Mouse (Mus musculus): ENCODE data around the gene Lyzl4. TPM values are rescaled to one million over a fixed set of nuclear protein-coding genes. Genes with fewer than 3 reads are reported as not detected.

The Lyzl4 gene
- total RNA-seq, 2 experiments from 2014 or later = 0.48 TPM; not detected in 1

- DNase-seq = no peak
Measured at GRCm38 (mm10) chr9:121647026-121647425, 5.1 kb upstream of the Lyzl4 start.

- no peak for DNase-seq
Measured at GRCm38 (mm10) chr9:121644855-121645254, 3.0 kb upstream of the Lyzl4 start.

- peak; percentile 60 for DNase-seq
Measured at GRCm38 (mm10) chr9:121642401-121643181, 695 bp upstream of the Lyzl4 start, which contains the start of gene Vipr1. Gene Vipr1 (plus strand): TSS chr9:121642716.

- no peak for DNase-seq
Measured at GRCm38 (mm10) chr9:121641235-121641915, 521 bp downstream of the Lyzl4 start.

GRCm38 (mm10) chr9:121639790-121640189, 2.1 kb downstream of the Lyzl4 start:
- no peak for DNase-seq

- no peak for DNase-seq
Measured at GRCm38 (mm10) chr9:121635835-121636576, 5.9 kb downstream of the Lyzl4 start.

- no peak for DNase-seq
Measured at GRCm38 (mm10) chr9:121633306-121633705, 8.6 kb downstream of the Lyzl4 start.

GRCm38 (mm10) chr9:121632891-121633290, 9.0 kb downstream of the Lyzl4 start:
- no peak for DNase-seq

- no peak for DNase-seq
Measured at GRCm38 (mm10) chr9:121631946-121632345, 9.9 kb downstream of the Lyzl4 start.

- no peak for DNase-seq
Measured at GRCm38 (mm10) chr9:121630627-121631026, 11.3 kb downstream of the Lyzl4 start.

GRCm38 (mm10) chr9:121624920-121625319, 17.0 kb downstream of the Lyzl4 start:
- DNase-seq = no peak

GRCm38 (mm10) chr9:121623235-121623634, 18.7 kb downstream of the Lyzl4 start:
- DNase-seq = no peak

GRCm38 (mm10) chr9:121619441-121619840, 22.5 kb downstream of the Lyzl4 start:
- no peak for DNase-seq

GRCm38 (mm10) chr9:121616471-121616870, 25.4 kb downstream of the Lyzl4 start:
- DNase-seq = peak; percentile 32

- no peak for DNase-seq
Measured at GRCm38 (mm10) chr9:121614241-121614757, 27.6 kb downstream of the Lyzl4 start.

- DNase-seq = no peak
Measured at GRCm38 (mm10) chr9:121613192-121613591, 28.7 kb downstream of the Lyzl4 start.

GRCm38 (mm10) chr9:121609381-121609780, 32.5 kb downstream of the Lyzl4 start:
- no peak for DNase-seq

- no peak for DNase-seq
Measured at GRCm38 (mm10) chr9:121606498-121607096, 35.3 kb downstream of the Lyzl4 start.

GRCm38 (mm10) chr9:121605414-121606278, 36.2 kb downstream of the Lyzl4 start:
- peak; percentile 81 for DNase-seq

- DNase-seq = peak; percentile 27
Measured at GRCm38 (mm10) chr9:121602381-121602780, 39.5 kb downstream of the Lyzl4 start.

- no peak for DNase-seq
Measured at GRCm38 (mm10) chr9:121600861-121601427, 41.0 kb downstream of the Lyzl4 start.
